Mouse (Mus musculus): ENCODE measurements around the gene Gm21860. TPM values are rescaled to one million over a fixed set of nuclear protein-coding genes. Genes with fewer than 3 reads are reported as not detected.
"Not testable (repeated sequence)": the region's sequence is repeated elsewhere in the genome, so short reads cannot be mapped to it uniquely, and the experiment has no call there.

Gene Gm21860
- polyA plus RNA-seq, 1 experiment from 2014 or later = not detected

- not testable (repeated sequence) for ATAC-seq (ENCODE audit: low FRiP score); H3K27ac ChIP-seq (replicated peaks); H3K4me2 ChIP-seq; H3K4me1 ChIP-seq; H3K9me3 ChIP-seq (replicated peaks); H3K4me3 ChIP-seq (replicated peaks); H3K36me3 ChIP-seq; H3K27me3 ChIP-seq (replicated peaks); H3K9ac ChIP-seq (replicated peaks)
- WGBS = 87% methylated on average over 9 of the region's 9 CpGs
Observed at GRCm38 (mm10) chrY:90718021-90718420, 36.6 kb downstream of the Gm21860 start.

GRCm38 (mm10) chrY:90717496-90717895 lies 37.1 kb downstream of the Gm21860 start:
- not testable (repeated sequence) for ATAC-seq (ENCODE audit: low FRiP score); H3K9me3 ChIP-seq (replicated peaks); H3K9ac ChIP-seq (replicated peaks); H3K36me3 ChIP-seq; H3K4me1 ChIP-seq; H3K27ac ChIP-seq (replicated peaks); H3K4me2 ChIP-seq; H3K27me3 ChIP-seq (replicated peaks); H3K4me3 ChIP-seq (replicated peaks)
- 71% methylated on average over 7 of the region's 7 CpGs for WGBS

Other genes starting within 250 kb of the Gm21860 start
- gene Gm47283, start 29.9 kb upstream of the Gm21860 start, polyA plus RNA-seq (2015; fragmentation: Nextera tagmentation; extraction: Ambion mirVana) = not detected in 2 replicates
- not detected in 2 replicates for gene Gm21748, start 84.4 kb upstream of the Gm21860 start, polyA plus RNA-seq (2015; fragmentation: Nextera tagmentation; extraction: Ambion mirVana)